Mouse (Mus musculus): ENCODE data around the gene Mamstr. TPM values are rescaled to one million over a fixed set of nuclear protein-coding genes. Genes with fewer than 3 reads are reported as not detected.

Gene Mamstr
- total and polyA plus RNA-seq, 2 experiments from 2014 or later, result 2.9 to 3.6 TPM

- 88% methylated on average over 5 of the region's 5 CpGs for WGBS
- no peaks in the 10 kb centered on the region for H3K9me3 ChIP-seq (ENCODE audit: low read length)
Measured at GRCm38 (mm10) chr7:45618316-45618715, 21.5 kb upstream of the Mamstr start.

GRCm38 (mm10) chr7:45619592-45619991 is 20.2 kb upstream of the Mamstr start:
- Histone ChIP-seq H3K9ac (replicated peaks; ENCODE audit: low read length) (no peak overlapping the region), H3K27ac (no peak overlapping the region), H3K4me2 (ENCODE audit: low read depth, low read length) (no peak overlapping the region), H3K27me3 (ENCODE audit: insufficient read depth, low read length) (peaks cover 16% of the 10 kb centered on the region), H3K9me3 (ENCODE audit: low read length) (no peaks in the 10 kb centered on the region), H3K4me3 (ENCODE audit: low read length) (no peak overlapping the region), H3K4me1 (ENCODE audit: insufficient read depth, low read length) (0 out of 2 replicates have a peak, but pooled peaks cover 3% of the 10 kb centered on the region), H3K36me3 (ENCODE audit: insufficient read depth, low read length) (no peaks in the 10 kb centered on the region)
- TF ChIP-seq CTCF (IDR thresholded peaks at IDR 0.05; ENCODE audit: low read depth), result no peak
- ATAC-seq (no peak), DNase-seq (ENCODE audit: low spot score) (no peak)
- 87% methylated on average over 5 of the region's 5 CpGs for WGBS

More at GRCm38 (mm10) chr7:45618316-45618715, 21.5 kb upstream of the Mamstr start:
- no peaks in the 10 kb centered on the region for H3K36me3 ChIP-seq (ENCODE audit: insufficient read depth, low read length)
- H3K4me1 ChIP-seq (ENCODE audit: insufficient read depth, low read length), result 0 out of 2 replicates have a peak, but pooled peaks cover 3% of the 10 kb centered on the region
- no peak overlapping the region for H3K4me3 ChIP-seq (ENCODE audit: low read length)
- H3K9ac ChIP-seq (replicated peaks; ENCODE audit: low read length), result no peak overlapping the region
- DNase-seq (ENCODE audit: low spot score) (no peak), ATAC-seq (no peak)
- peaks cover 16% of the 10 kb centered on the region for H3K27me3 ChIP-seq (ENCODE audit: insufficient read depth, low read length)
- no peak overlapping the region for H3K4me2 ChIP-seq (ENCODE audit: low read depth, low read length)
- H3K27ac ChIP-seq, result no peak overlapping the region
- TF ChIP-seq CTCF (IDR thresholded peaks at IDR 0.05; ENCODE audit: low read depth), result no peak

GRCm38 (mm10) chr7:45621443-45621842 is 18.3 kb upstream of the Mamstr start, which contains the start of gene Izumo1:
TSS of gene Izumo1 (plus strand) at chr7:45621811.
- DNase-seq (ENCODE audit: low spot score), result no peak
- H3K27ac ChIP-seq, result no peak within 1 kb of the TSS
- no peak within 1 kb of the TSS for H3K9ac ChIP-seq (replicated peaks; ENCODE audit: low read length)
- H3K27me3 ChIP-seq (ENCODE audit: insufficient read depth, low read length), result peaks cover 16% of the 10 kb centered on the region
- no peaks in the 10 kb centered on the region for H3K36me3 ChIP-seq (ENCODE audit: insufficient read depth, low read length)
- WGBS, result 26% methylated on average over 9 of the region's 9 CpGs
- H3K4me3 ChIP-seq (ENCODE audit: low read length), result no peak within 1 kb of the TSS
- H3K4me2 ChIP-seq (ENCODE audit: low read depth, low read length), result no peak within 1 kb of the TSS
- 0 out of 2 replicates have a peak, but pooled peaks cover 3% of the 10 kb centered on the region for H3K4me1 ChIP-seq (ENCODE audit: insufficient read depth, low read length)
- no peak for TF ChIP-seq CTCF (IDR thresholded peaks at IDR 0.05; ENCODE audit: low read depth)
- H3K9me3 ChIP-seq (ENCODE audit: low read length), result no peaks in the 10 kb centered on the region
- no peak for ATAC-seq

- Histone ChIP-seq H3K27ac (no peak overlapping the region), H3K27me3 (ENCODE audit: insufficient read depth, low read length) (peaks cover 7% of the 10 kb centered on the region), H3K4me3 (ENCODE audit: low read length) (no peak overlapping the region), H3K9ac (replicated peaks; ENCODE audit: low read length) (no peak overlapping the region), H3K9me3 (ENCODE audit: low read length) (no peaks in the 10 kb centered on the region), H3K36me3 (ENCODE audit: insufficient read depth, low read length) (no peaks in the 10 kb centered on the region), H3K4me1 (ENCODE audit: insufficient read depth, low read length) (peaks cover 4% of the 10 kb centered on the region; the same call in 1 of the 2 replicates), H3K4me2 (ENCODE audit: low read depth, low read length) (no peak overlapping the region)
- DNase-seq (ENCODE audit: low spot score) (no peak), ATAC-seq (no peak)
- no peak for TF ChIP-seq CTCF (IDR thresholded peaks at IDR 0.05; ENCODE audit: low read depth)
- 92% methylated on average over 11 of the region's 11 CpGs for WGBS
Measured at GRCm38 (mm10) chr7:45623507-45623906, 16.3 kb upstream of the Mamstr start.

- Histone ChIP-seq H3K4me1 (ENCODE audit: insufficient read depth, low read length) (peaks cover 5% of the 10 kb centered on the region; the same call in 1 of the 2 replicates), H3K9me3 (ENCODE audit: low read length) (no peaks in the 10 kb centered on the region), H3K4me3 (ENCODE audit: low read length) (no peak overlapping the region), H3K36me3 (ENCODE audit: insufficient read depth, low read length) (no peaks in the 10 kb centered on the region), H3K4me2 (ENCODE audit: low read depth, low read length) (no peak overlapping the region), H3K27me3 (ENCODE audit: insufficient read depth, low read length) (no peaks in the 10 kb centered on the region), H3K9ac (replicated peaks; ENCODE audit: low read length) (no peak overlapping the region), H3K27ac (no peak overlapping the region)
- DNase-seq (ENCODE audit: low spot score) (no peak), ATAC-seq (no peak)
- 88% methylated on average over 3 of the region's 3 CpGs for WGBS
- TF ChIP-seq CTCF (IDR thresholded peaks at IDR 0.05; ENCODE audit: low read depth), result no peak
Measured at GRCm38 (mm10) chr7:45624718-45625117, 15.1 kb upstream of the Mamstr start.

- 91% methylated on average over 8 of the region's 8 CpGs for WGBS
- no peak overlapping the region for H3K4me3 ChIP-seq (ENCODE audit: low read length)
- DNase-seq (ENCODE audit: low spot score) (no peak), ATAC-seq (no peak)
- no peaks in the 10 kb centered on the region for H3K9me3 ChIP-seq (ENCODE audit: low read length)
- H3K9ac ChIP-seq (replicated peaks; ENCODE audit: low read length), result no peak overlapping the region
- H3K36me3 ChIP-seq (ENCODE audit: insufficient read depth, low read length), result no peaks in the 10 kb centered on the region
- no peaks in the 10 kb centered on the region for H3K27me3 ChIP-seq (ENCODE audit: insufficient read depth, low read length)
- peaks cover 5% of the 10 kb centered on the region; the same call in 1 of the 2 replicates for H3K4me1 ChIP-seq (ENCODE audit: insufficient read depth, low read length)
- H3K4me2 ChIP-seq (ENCODE audit: low read depth, low read length), result no peak overlapping the region
- no peak overlapping the region for H3K27ac ChIP-seq
- no peak for TF ChIP-seq CTCF (IDR thresholded peaks at IDR 0.05; ENCODE audit: low read depth)
Measured at GRCm38 (mm10) chr7:45625481-45625880, 14.3 kb upstream of the Mamstr start.

DNA sequence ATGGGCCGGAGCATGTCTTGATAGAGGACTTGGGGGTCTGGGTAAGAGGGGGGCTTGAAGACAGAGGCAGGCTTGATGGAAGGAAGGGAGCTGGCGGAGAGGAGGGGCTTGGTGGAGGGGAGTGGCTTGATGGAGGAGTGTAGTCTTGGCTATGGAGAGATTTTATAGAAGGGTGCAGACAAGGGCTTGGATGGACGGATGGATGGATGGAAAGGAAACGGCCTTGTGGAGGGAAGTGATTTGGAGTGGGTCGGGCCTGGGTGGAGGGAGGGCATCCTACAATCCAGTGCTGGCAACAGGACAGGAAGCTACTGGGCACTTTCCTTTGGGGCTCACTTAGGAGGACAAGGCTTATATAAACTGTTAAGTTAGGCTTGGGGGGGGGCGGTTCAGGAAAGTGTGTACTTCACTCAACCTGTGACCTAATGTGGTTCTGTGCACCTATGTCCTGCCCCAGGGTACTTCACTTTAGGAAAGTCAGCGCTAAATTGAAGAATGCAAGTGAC is 13.2 kb upstream of the Mamstr start:
- H3K4me1 ChIP-seq (ENCODE audit: insufficient read depth, low read length), result peaks cover 5% of the 10 kb centered on the region; the same call in 1 of the 2 replicates
- no peak overlapping the region for H3K4me3 ChIP-seq (ENCODE audit: low read length)
- no peak overlapping the region for H3K9ac ChIP-seq (replicated peaks; ENCODE audit: low read length)
- H3K9me3 ChIP-seq (ENCODE audit: low read length), result no peaks in the 10 kb centered on the region
- ATAC-seq (no peak), DNase-seq (ENCODE audit: low spot score) (no peak)
- no peak overlapping the region for H3K4me2 ChIP-seq (ENCODE audit: low read depth, low read length)
- no peak for TF ChIP-seq CTCF (IDR thresholded peaks at IDR 0.05; ENCODE audit: low read depth)
- 91% methylated on average over 7 of the region's 7 CpGs for WGBS
- no peak overlapping the region for H3K27ac ChIP-seq
- no peaks in the 10 kb centered on the region for H3K27me3 ChIP-seq (ENCODE audit: insufficient read depth, low read length)
- H3K36me3 ChIP-seq (ENCODE audit: insufficient read depth, low read length), result no peaks in the 10 kb centered on the region
